Mouse (Mus musculus): ENCODE results near the gene C9.

The C9 gene

DNA sequence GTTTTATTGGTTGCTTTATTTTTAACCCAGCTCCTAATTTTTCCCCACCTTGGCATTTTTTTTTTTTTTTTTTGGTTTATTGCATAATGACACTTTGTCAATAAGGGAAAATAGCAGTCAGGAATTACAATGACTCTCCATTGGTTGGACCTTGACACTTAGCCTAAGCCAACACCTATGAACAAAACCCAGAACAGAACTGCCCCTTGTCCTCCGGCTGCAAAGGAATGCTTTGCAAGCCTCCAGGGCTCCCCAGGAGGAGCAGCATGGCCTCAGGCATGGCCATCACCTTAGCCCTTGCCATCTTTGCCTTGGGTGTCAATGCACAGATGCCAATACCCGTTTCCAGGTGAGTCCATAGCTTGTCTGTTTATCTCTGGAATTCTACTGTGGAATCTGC, at the start of gene C9:
Gene C9 (plus strand): TSS at position 193 of the 400 bp plus-strand sequence.
- in situ Hi-C loops (cut with MboI, MseI): no loop called here

DNA sequence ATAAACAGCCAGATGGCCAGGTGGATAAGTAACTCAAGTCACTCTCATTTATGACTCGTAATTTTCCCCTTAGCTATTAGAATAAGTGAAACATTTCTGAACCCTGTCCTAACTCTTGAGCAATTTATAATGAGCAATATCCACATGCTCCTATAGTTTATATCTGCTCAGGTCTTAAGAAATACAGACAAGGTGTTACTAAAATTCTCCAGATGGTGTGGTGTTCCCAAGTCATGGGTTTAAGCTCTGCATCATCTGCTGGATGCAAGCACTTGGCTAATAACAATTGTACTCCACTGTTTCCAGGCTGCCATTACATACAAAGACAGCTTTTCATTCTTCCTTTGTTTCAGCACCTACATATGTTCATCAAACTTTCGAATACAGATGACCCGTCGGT, 46.9 kb upstream of the C9 start:
- in situ Hi-C loops (cut with MboI, MseI): no loop called here

DNA sequence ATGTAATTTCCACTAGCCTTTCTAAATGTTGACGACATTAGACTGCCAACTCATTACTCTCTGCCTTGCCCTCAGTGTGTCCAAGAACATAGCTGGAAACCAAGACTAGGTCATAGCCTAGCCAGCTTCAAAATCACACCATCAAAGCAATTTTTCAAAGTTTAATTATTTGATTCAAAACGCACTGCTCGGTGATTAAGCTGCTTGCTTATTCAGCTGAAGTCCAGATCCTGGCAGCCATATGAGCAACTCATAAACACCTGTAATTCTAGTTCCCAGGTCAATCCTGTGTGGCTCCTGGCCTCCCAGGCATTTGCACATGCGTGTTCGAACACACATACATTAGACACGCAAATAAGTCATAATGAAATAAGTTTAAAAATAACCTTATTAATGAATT, 46.2 kb upstream of the C9 start:
- in situ Hi-C loops (cut with MboI, MseI): no loop called here

DNA sequence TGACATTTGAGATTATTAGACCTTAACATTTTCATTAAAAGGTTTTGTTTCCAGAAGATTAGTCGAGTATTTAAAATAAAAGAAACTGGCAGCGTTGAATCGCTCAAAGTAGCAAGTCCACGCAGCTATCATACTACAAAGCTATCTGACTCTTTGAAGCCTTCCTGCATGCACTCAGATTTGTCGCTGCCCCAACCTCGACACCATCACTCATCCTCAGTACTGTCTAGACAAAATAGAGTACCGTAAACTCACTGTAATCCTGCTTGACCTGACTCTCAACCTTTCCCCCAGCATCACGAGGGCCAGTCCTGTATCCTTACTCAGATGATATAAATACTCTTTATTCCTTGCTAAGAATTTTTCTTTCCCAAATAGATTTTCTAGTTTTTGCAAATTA, 45.0 kb upstream of the C9 start:
- in situ Hi-C loops (cut with MboI, MseI): no loop called here

DNA sequence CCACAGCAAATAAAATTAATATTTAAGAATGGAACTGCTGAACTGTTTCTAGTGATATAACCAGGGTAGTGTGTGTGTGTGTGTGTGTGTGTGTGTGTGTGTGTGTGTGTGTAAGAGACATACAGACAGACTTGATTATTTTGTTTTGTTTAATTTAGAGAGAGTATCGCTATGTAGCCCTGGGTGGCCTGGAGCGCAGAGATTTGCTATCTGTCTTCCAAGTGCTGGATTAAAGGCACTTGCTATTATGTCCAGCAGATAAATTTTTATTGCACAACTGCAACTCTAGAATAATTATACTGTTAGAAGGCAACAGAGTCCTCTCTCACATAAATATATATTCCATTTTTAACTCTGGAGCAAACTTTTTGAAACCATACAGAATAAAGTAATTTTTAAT, 42.7 kb upstream of the C9 start:
- in situ Hi-C loops (cut with MboI, MseI): no loop called here

DNA sequence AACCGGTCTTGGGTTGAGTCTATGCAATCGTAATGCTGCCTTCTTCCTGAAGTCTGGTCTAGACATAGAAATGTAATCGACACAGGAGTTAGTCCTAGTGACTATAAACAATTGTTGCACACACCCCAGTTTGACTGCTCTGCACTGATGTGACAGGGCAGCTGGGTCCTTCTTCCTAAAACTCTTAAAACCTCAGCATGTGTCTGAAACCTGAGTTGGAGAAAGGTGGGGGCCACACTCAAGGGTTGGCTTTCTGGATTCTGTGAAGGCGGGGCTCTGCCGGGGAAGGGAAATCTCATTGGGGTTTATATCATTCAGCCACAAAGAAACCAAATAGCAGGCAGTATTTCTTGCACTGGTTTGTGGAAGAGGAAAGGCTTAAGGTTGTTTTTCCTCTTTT, 41.0 kb upstream of the C9 start:
- in situ Hi-C loops (cut with MboI, MseI): no loop called here

DNA sequence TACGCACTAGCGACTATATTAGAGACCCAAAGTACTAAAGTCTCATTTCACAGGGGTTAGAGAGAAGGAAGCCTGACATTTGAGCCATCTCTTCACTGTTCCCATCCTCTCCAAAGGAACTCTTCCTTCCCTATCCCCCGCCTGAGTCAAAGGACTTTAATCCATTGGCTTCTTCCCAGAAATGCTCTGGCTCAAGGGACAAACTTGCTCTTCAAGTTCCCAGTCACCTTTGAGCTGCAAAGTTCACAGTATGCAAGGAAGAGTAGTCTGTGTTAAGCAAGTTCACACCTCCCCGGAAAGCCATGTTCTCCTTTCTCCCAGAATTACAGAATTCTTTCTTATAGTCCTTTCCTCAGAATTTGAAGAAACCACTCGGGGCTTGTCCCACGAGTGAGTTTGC, 38.4 kb upstream of the C9 start:
- in situ Hi-C loops (cut with MboI, MseI): no loop called here

DNA sequence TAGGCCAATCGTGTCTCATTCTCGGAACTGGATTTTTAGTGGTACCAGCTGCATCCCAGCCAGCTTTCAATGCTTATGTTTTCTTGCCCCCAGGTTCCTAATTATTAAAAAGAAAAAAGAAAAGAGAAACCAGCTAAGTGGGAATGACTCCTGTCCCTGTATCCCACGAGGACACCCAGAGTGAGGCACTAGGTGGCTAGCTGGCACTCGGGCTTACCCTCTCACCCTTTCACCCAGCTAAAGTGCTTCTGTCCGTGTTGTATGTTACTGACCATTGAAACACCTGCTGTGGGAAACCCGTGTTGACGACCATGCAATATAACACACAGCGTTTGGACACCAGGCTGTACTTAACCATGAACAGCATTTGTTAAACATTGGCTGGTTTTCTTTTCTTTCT, 36.1 kb upstream of the C9 start:
- in situ Hi-C loops (cut with MboI, MseI): no loop called here

DNA sequence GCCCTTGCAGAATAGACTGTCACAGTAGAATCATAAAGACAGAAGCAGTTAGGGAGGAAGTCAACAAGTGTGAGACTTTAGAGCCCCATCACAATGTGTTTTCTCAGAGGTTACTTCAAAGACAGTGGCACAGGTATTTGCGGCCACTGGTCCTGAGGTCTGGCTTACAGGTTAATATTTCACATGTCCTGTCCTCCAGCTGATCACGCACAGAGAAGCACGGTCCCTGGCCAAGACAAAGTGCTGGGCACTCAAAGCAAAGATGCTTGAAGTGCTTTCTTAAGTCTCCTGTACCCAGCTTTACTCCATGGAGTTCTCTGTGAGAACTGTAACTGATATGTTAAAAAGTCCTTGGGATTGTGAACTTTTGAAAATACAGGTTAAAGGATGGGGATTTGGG, 35.0 kb upstream of the C9 start:
- in situ Hi-C loops (cut with MboI, MseI): no loop called here

DNA sequence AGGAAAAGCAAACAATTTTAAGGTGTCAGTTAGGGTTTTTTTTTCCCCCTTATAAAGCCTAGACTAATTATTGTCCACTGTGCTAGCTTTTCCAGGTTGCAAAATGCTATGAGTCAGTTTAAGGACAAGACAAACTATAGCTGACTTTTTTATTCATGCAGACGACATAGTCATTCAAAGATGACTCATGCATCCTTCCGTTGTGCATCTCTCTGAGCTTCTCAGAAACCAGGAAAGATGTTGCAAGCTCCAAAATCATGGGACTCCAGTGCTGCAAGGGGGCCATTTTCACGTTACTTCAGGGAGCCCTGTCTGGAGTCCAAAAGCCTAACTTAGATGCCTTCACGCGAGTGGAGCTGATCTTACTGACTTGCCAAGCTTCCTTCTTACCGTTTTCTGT, 33.8 kb upstream of the C9 start:
- in situ Hi-C loops (cut with MboI, MseI): no loop called here

DNA sequence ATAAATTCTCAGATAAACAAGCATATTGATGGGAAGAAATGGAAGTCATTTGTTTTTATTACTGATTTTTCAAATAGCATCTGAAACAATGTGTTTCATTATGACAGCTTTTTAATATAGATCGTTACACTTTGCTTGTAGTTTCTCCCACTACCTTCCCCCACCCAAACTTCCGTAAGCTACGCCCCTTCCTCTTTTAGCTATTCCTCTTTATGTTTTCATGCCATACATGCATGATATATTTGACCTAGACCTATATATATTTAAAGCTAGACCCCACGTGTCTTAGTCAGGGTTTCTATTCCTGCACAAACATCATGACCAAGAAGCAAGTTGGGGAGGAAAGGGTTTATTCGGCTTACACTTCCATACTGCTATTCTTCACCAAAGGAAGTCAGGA, 29.8 kb upstream of the C9 start:
- in situ Hi-C loops (cut with MboI, MseI): no loop called here

DNA sequence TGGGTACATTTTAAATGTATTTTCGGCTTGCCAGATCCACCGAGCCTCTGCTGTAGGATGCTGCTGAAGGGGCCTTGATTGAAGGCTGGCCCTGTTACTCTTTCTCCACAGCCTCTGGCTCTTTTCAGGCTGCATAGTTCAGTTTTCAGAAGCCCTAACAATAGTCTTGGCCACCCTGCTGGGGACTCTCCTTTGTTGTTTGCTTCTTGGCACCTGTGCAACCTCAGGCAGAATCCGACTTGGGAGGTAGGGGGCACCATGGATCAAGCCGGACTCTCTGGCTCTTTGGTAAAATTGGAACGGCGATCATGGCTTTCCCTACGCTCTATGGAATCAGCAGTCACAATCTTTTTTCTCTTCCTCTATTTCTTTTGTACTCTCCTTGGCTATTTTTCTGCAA, 13.3 kb upstream of the C9 start:
- in situ Hi-C loops (cut with MboI, MseI): no loop called here

DNA sequence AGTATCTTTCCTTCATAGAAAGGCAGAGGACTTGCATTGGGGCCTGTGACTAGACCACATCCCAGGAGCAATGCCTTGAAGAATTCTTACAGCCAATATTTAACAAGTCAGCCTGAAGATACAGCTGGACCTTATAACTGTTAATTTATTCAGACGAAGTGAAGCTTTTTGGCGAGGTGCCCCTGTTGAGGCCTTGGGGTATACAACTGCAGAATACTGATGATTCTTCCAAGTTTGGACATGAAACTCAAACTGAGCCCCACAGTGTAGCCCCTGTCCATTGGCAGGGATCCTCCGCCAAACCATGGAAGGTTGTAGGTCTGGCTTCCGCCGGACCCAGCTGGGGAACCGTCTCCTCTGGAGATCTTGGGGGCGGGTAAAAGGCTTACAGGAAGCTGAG, 12.7 kb upstream of the C9 start:
- in situ Hi-C loops (cut with MboI, MseI): no loop called here

DNA sequence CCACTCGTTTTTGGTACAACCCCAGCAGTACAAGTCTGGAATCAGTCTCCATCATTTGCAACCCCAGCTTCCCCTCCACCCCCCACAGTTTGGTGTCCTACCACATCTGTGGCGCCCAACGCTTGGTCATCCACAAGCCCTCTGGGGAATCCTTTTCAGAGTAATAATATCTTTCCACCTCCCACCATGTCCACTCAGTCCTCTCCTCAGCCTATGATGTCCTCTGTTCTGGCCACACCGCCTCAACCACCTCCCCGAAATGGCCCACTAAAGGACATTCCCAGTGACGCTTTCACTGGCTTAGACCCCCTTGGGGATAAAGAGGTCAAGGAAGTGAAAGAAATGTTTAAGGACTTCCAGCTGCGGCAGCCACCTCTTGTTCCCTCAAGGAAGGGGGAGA, 9.8 kb upstream of the C9 start:
- in situ Hi-C loops (cut with MboI, MseI): loop anchor here in 1 of 2 experiments (5.0 kb wide), 1 partner anchor 198 kb away; no protein-coding TSS in a partner anchor

DNA sequence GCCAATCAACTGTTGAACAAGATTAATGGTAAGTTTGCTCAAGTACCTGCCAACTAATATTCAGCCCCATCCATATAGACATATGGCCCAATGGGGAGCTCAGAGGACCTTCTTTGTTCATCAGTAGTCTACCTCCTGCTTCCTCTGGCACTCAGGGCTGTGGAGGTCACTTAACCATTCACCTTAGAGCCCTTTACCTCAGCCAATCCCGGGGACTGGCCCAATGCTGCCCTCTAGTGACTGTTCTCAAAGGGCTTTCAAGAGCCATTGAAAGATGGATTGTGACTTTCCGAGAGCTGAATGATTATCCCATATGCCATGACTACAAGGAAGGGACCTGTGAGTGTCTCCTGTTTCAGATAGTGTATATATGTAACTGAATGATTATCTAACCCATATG, 9.4 kb upstream of the C9 start:
- in situ Hi-C loops (cut with MboI, MseI): loop anchor here in 1 of 2 experiments (5.0 kb wide), 1 partner anchor 198 kb away; no protein-coding TSS in a partner anchor

DNA sequence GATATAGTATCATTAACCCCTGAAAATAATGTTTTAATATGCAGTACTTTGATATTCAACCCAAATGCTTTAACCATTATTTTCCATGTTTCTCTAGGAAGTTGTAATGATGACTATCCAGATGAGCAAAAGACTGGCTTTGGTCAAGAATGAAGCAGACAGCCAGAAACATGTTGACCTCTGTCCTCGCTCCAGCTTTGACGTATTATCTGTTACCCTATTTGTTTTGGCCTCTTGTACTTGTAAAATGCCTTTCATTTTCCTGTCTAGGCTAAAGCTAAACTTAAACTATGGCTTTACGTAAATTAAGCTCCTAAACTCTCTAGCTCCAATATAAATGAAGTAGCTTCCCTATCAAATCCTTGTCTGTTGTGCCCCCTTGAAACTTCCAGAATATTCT, 6.4 kb upstream of the C9 start:
- in situ Hi-C loops (cut with MboI, MseI): loop anchor here in 1 of 2 experiments (5.0 kb wide), 1 partner anchor 201 kb away; no protein-coding TSS in a partner anchor

DNA sequence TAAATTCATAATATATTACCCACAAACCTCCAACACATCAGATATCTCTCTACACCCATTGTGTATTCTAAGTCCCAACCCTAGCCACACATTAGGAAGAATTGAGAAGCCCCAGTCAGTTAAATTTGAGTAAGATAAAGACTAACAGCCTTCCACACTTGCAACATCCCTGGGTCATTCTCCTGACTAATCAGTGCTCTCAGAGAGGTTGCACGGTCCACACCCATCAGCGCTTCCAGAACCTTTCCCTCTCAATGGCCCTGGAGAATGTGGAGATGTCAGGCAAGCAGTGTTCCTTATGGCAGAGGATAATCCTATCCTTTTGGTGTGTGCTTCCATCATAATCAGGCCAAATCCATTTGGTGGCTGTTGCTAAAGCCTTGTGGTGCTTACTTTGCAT, 675 bp upstream of the C9 start:
- in situ Hi-C loops (cut with MboI, MseI): no loop called here

DNA sequence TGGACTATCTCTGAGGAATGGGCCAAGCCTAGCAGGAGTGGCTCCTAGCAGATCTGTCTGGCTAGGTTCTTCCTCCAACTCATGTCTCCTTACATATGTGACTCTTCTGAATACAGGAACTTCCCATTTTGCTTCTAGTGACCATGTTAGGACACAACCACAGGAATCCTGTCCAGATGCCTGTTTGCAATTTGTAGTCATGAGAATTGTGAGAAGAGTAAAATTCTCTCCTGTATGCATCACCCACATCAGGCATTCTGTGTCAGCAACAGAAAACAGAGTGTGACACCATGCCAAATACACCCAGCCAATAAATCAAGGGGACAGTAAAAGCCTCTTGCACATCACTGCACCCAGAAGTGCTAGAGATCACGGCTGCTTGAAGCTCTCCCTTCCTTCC, 1.1 kb downstream of the C9 start:
- in situ Hi-C loops (cut with MboI, MseI): no loop called here

DNA sequence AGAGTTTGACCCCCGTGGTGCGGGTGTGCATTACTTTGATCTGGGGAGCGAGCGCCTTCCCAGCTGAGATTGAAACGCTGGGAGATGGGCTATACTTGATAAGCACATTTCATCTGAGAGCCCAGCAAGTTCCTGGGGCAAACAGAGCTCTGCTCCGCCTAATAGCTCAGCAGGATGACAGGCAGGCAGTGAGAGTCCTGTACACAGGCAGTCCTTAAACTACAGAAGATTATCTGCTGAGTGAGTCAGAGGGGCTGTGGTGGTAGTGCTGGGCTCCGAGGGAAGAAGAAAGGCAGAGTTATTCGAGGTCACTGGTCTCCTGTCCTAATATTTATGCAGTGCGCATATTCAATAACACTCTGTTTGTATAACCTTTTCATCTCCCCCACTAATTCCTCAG, 3.8 kb downstream of the C9 start:
- in situ Hi-C loops (cut with MboI, MseI): no loop called here

DNA sequence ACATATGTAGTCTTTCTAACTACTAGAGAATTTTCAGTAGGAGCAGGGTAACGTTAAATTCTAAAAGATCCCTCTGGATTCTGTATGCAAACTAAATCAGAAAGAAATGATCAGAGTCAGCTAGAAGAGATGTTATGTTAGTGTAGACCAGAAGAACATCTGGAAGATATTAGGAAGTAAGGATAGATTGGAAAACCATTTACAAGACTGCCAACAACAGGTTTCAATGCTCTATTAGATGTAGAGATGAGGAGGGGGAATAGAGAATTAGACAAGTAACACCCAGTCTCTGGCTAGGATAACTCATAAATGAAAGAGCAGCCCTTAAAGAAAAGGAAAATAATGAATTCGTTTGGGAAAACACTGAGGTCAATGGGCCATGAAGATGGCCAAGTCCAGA, 9.3 kb downstream of the C9 start:
- in situ Hi-C loops (cut with MboI, MseI): no loop called here

DNA sequence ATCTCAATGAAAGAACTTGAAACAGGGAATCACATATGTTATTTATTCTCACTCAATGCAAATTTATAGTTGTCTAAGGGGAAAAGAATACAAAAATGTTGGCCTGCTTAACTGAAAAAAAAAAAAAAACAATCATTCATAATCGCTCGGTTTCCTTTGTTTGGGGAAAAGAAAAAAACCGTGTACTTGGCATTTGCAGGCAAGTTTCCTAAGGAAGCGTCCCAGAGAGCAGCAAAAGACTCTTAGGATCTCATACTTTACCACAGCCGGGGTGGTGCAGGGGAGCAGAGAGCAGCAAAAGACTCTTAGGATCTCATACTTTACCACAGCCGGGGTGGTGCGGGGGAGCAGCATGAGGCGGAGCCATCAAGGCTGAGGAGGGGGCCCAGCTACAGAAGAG, 16.3 kb downstream of the C9 start:
- in situ Hi-C loops (cut with MboI, MseI): loop anchor here (10.0 kb wide), 2 partner anchors 163 to 1467 kb away; no protein-coding TSS in a partner anchor

DNA sequence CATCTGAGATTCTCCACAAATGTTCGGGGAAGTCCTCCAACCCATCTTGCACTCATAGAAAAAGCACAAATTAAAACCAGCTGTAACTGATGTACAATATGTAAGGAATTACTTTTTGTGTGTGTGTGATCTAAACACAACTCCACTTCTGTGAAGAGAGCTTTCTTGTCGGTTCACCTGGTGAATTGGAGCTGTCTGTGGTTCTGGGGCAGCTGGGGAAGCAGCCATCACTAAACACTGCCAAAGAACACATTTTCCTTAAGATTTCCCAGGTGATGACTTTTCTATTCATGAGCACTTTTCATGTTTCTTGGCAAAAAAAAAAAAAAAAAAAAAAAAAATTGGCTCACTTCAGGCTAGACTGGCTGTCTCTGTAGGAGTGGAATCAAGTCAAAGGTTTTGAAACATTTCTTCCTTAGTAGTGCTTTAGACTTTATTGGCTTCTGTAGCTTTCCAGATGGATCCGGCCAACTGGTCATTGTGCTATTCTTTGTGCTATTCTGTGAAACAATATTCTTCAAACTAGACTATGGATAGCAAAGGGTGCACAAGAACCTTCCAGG, 18.3 kb downstream of the C9 start:
- in situ Hi-C loops (cut with MboI, MseI): loop anchor here (10.0 kb wide), 2 partner anchors 161 to 1469 kb away; no protein-coding TSS in a partner anchor

DNA sequence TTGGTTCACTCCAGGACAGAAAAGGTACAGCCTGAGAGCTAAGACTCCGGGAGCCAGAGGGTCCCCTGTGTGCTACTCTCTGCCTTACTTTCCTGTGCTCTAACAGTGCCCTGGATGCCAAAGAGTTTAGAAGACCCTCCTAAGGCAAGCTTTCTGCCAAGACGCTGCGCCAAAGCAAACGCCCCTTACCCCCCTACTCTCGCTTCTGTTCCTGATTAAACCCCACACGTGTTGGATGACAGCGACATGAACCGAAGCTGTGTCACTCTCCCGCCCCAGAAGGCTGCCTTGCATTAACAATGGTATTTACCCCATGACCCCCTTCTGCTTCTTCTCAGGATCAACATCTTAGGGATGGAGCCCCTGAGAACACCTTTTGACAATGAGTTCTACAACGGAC, 21.9 kb downstream of the C9 start:
- in situ Hi-C loops (cut with MboI, MseI): loop anchor here (10.0 kb wide), 2 partner anchors 158 to 1472 kb away; no protein-coding TSS in a partner anchor

DNA sequence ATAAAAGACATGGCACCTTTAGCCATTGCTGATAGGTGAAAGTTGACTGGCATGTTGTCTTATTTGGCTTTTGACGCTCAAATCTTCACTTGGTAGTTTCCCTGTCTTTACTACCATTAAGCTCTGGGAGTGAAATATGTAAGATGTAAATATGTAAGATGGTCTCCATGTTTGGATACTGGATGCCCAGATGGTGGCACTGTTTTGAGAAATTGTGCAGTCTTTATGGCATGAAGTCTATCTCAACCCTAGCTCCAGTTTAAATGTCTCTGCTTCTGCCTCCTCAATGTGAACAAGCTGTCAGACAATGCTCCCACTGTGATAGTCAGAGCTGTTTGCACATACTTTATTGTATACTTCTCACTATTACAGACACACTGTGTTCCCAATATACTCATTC, 23.7 kb downstream of the C9 start:
- in situ Hi-C loops (cut with MboI, MseI): loop anchor here (10.0 kb wide), 2 partner anchors 156 to 1474 kb away; no protein-coding TSS in a partner anchor

All from T-helper 17 cell (primary cell).